Mouse (Mus musculus): ENCODE measurements around the gene Cradd.
A peak's percentile ranks its signal among the peaks of the same experiment; 100 is the strongest.

Cradd gene

DNA sequence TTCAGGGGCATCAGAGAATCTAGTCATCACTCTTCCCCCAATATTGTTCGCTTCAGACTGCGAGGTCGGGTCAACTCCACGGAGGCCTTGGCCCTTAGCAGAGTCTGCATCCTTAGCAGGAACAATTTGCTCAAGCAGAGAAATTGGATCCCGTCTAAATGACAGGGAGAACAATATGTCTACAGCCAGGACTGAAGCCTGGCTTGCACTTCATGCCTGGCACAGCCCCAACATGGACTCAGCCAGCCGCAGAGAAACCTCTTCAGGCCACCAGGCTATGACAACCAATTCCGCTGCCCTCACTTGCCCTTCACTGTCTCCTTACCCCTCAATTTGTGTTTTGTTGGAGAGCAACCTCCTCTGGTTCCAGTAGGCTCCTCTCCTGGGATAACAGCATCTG, 123.6 kb downstream of the Cradd start:
- DNase-seq (ENCODE audit: low spot score in 2 of 2) = no peak

DNA sequence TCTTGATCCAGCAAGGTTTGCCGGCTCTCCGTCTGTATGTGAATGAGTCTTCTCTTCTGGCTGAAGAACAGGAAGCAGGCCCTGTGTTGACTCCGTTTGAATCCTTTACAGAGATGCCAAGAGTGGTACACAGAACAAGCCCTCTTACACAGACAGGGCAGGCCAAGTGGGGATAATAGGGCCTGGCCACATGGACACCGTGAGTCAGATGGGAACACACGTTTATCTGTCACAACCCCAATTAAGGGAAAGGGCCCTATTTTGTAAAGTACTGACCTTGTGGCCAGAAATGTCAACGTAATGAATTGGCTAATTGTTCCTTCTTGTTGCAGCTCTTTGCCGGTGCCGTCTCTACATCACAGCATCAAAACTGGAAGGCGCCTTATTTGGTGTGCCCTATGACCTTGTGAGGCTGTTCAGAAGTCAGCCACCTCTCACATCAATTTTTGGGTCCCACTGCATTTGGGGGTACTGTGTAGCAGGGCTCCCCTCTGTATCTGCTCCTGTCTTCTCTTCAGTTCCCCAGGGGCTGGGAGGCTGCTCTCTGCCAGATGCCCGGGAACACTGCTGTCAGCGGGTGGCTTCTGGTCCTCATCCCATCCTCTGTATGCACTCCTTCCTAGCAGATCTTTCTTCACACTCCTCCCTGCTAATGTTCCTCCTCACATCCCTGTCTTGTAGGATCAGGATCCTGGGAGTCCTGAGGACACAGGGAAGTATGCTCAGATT, 124.2 kb downstream of the Cradd start:
- no peak for DNase-seq (ENCODE audit: low spot score in 2 of 2)

- no peak for DNase-seq (ENCODE audit: low spot score in 2 of 2)
These were observed 126.6 kb downstream of the Cradd start for GRCm38 (mm10) chr10:95197377-95197776.

GRCm38 (mm10) chr10:95195719-95196118, 128.2 kb downstream of the Cradd start:
- peak in 1 of 2 experiments; percentile 45 for DNase-seq (ENCODE audit: low spot score in 2 of 2)

GRCm38 (mm10) chr10:95194776-95195175, 129.2 kb downstream of the Cradd start:
- no peak for DNase-seq (ENCODE audit: low spot score in 2 of 2)

DNA sequence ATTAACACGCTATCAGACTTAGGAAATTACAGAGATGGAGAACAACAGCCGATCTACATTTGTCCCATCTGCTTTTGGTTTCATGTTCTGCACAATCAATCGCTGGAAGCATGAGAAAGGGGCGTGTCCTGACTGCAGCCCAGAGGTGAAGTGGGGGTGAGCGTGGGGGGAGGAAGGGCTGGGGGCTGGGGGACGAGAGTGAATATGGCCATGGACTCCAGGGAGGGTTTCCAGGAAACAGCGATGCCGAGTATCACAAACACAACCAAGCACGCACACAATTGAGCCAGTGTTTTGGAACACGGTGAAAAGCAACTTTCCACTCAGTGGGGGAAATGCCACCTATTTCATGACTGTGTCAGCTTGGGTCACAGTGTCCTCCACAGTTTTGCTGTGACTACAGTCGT, 130.1 kb downstream of the Cradd start:
- DNase-seq (ENCODE audit: low spot score in 2 of 2) = no peak

GRCm38 (mm10) chr10:95191881-95192280, 132.1 kb downstream of the Cradd start:
- no peak for DNase-seq (ENCODE audit: low spot score in 2 of 2)

DNA sequence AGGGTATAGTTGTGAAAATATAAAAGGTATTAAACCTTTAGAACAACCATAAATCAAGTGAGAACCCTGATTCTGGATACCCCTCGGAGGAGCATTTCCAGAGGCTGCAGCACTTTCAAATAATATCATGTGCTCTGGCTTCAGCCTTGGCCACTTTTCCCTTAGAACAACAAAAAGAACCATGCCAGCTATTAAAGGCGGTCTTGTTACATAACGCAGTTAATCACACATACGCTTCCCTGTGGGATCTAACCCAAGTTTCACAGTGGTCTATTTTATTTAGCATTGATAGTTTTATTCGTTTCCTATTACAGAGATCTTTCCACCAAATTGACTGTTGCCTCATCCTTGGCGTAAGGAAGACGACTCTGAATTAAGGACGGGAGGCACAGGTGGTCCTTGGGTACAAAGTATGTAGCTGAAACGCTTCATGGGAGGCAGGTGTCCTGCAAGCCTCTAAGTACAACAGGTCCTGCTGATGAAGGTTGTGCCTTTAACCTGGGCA, 132.7 kb downstream of the Cradd start:
- no peak for DNase-seq (ENCODE audit: low spot score in 2 of 2)

GRCm38 (mm10) chr10:95189550-95190211, 134.3 kb downstream of the Cradd start:
- no peak for DNase-seq (ENCODE audit: low spot score in 2 of 2)

DNA sequence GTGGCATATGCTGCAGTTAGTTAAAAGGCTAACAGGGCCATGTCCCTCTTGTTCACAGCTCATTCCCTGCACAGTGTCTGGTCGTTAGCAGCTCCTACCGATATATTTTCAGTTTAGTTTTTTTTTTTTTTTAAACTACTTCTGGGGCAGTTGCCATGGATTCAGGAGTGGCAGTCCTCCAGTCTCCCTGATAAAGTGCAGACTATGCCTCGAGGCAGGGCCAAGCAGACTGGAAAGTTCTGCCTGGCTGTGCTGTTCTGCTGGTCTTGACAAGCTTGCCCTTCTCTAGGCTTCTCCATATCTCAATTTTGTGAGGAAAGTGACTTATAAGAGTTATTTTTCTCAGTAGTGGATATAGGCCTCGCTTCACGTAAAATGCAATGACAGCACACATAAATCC, 139.7 kb downstream of the Cradd start:
- DNase-seq (ENCODE audit: low spot score in 2 of 2) = no peak

GRCm38 (mm10) chr10:95183051-95183450, 140.9 kb downstream of the Cradd start:
- peak in 1 of 2 experiments; percentile 38 for DNase-seq (ENCODE audit: low spot score in 2 of 2)

GRCm38 (mm10) chr10:95182405-95182804, 141.5 kb downstream of the Cradd start:
- no peak for DNase-seq (ENCODE audit: low spot score in 2 of 2)

DNA sequence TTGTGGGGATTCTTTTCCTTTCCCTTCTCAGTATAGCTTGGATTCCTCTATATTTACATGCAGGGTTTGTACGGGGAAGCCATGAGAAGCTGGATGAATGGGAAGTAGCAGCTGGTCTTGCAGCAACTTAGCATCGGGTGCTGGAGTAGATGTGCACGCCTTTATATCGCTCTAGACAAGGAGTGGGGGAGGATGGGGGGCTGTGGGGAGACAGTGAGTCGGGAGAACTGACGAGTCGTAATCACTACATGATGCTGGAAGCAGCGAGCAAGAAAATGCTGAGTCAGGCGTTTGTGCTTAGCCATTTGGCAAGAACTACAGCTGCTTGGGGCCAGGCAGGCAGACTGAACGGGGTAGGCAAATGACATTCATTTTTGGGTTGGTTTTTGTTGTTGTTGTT, 142.4 kb downstream of the Cradd start:
- DNase-seq (ENCODE audit: low spot score in 2 of 2) = no peak

- DNase-seq (ENCODE audit: low spot score in 2 of 2) = no peak
These were observed 143.0 kb downstream of the Cradd start for GRCm38 (mm10) chr10:95180900-95181299.

DNA sequence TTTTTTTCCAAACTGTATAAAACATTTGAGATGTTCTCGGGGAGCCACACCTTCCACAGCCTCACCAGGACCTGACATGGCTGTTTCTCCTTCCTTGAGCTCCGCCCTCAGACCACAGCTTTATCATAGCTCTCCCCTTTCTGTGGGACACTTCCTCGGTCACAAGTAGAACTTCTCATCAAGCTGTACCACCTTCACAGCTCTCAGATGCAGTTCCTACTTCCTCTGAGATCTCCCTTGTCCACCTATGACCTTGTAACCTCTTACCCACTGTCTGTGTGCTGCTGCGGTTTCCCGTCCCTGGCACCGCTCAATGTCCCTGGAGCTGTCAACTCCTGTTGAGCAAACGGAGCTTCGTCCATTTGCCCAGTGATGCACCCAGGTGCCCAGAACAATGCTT, 143.8 kb downstream of the Cradd start:
- peak in 1 of 2 experiments; percentile 19 for DNase-seq (ENCODE audit: low spot score in 2 of 2)

DNA sequence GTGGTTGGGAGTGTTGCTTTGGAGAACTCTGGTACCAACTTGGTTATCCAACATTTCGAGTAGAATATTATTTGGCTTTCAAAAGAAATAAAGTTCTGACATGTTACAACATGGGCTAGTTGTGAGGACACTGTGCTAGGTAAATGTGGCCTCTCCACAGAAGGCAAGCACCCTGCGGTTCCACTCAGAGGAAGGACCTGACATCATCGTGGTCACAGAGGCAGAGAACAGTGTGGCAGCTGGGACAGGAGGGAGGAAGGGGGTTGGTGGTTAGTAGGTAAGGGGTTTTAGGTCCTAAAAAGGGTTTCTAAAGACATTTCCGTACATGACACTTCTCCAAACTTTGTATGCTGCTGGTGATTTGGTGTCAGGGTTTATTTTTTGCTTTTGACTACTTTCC, 145.1 kb downstream of the Cradd start:
- no peak for DNase-seq (ENCODE audit: low spot score in 2 of 2)

DNA sequence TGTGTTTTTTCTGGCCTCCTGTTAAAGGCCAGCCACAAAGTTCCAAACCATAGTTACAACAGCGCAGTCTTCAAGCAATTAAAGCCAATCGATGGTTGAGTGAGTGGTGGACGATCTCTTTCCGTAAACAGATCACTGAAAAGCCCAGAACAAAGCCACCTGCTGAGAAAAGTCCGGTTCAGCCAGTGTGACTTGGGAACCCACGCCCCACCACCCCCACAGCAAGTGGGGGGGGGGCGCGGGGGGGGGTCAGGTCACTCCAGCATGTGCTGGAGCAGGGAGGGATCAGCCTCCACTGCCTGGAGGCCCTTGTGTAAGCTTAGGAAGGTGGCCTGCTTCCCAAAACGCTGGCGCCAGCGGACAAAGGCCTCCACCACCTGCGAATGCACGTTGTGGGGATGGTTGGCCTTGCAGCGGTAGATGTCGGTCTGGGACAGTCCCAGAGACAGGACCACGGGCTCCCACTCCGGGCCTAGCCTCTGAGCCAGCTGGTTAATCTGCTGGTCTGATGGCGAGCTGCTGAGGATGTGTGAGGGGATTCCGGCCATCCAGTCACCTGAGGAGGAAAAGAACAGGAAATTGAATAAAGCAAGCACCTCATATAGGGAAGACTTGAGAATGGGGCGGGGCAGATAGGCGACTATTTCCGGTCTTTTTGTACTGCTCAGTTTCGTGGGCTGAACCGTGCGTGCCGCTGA, 148.4 kb downstream of the Cradd start:
- no peak for DNase-seq (ENCODE audit: low spot score in 2 of 2)

- no peak for DNase-seq (ENCODE audit: low spot score in 2 of 2)
These were observed 149.7 kb downstream of the Cradd start for GRCm38 (mm10) chr10:95174260-95174659.

DNA sequence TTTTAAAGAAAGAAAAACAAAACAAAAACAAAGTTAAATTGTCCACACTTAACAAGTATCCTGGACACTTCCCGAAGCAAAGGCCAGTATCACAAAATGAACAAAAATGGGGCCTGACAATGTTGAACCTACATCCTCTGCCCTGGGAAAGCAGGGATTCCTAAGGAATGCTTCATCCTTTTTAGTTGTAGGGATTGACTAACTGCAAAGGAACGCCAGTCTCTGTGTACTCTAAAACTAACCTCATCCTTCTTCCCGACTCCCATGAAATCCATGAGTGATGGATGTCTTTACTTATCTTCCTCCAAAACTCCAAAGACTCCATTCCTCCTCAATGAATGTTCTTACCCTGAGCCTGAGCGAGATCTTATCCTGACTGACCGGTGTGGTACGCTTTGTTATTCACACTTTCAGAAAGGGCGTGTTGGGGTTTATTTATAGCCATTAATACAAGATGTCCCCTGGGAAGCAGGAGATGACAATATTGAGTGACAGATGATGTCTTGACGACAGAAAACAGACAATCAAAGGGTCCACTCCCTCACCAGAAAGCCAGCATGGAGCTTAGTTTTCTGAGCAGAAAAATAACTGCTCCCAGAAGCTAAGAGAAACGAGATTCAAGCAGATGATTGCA, 153.1 kb downstream of the Cradd start:
- no peak for DNase-seq (ENCODE audit: low spot score in 2 of 2)

- no peak for DNase-seq (ENCODE audit: low spot score in 2 of 2)
These were observed 159.0 kb downstream of the Cradd start for GRCm38 (mm10) chr10:95164949-95165348.

DNA sequence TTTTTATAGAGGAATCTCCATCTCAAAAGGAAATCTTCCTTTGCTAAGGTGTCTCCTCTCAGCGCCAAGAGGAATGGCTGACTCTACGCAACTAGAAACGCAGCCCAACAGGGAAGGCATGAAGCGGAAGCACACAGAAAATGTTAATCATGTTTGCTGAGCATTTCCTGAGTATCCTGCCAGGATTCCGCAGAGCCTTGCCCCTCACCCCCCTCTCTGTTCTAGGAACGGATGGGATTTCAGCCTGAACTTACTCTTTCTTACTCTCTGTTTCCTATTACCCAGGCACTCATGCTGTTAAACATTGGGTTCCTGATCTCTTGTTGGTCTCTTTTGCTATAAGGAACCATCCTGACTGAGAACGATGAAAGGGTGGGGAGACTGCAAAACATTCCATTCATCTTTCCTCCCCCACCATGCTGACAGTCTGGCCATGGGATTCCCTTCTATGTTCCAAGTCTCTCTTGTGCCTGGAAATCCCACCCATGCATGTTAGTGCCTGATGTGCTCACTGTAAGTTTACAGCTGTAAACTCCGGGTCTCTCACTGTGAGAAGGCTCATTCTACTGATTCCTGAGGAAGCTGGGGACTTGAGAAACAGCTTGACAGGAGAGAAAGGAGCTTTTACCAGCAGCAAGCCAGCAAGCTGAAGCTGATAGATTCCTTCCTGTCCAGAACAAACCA, 161.1 kb downstream of the Cradd start:
- no peak for DNase-seq (ENCODE audit: low spot score in 2 of 2)

Measured in spleen, postnatal 10 days (tissue).